Mouse (Mus musculus): ENCODE data around the gene Crybg1. TPM values are rescaled to one million over a fixed set of nuclear protein-coding genes. Genes with fewer than 3 reads are reported as not detected.
A peak's percentile ranks its signal among the peaks of the same experiment; 100 is the strongest.

The Crybg1 gene
- polyA plus RNA-seq, 1 experiment = 5.9 TPM

DNA sequence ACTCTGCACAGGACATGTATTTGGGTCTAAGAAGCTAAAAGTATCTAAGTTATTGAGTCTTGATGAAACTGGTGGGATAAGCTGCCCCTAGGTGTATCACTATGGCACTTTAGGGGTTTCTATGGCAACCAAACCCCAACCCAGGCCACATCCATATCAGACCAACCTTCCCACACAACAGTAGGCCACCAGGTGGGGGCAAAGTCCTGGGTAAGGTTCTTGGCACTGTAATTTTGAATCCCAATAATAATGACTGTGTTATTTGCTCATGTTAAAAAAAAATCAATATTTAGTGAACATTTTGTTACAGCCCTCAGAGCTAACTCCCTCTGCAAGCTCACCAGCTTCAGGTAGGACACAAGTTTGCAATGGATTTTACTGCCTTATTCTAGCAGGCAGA lies 38.2 kb downstream of the Crybg1 start:
- Histone ChIP-seq H3K4me3 (ENCODE audit: extremely low read depth, insufficient read depth, insufficient read length) (no peak overlapping the region), H3K36me3 (ENCODE audit: control insufficient read depth, insufficient read depth, low read length) (no peaks in the 10 kb centered on the region), H3K27me3 (ENCODE audit: control insufficient read depth, insufficient read depth, low read length) (0 out of 2 replicates have a peak, but pooled peaks cover 2% of the 10 kb centered on the region), H3K27ac (ENCODE audit: insufficient read depth, low read length) (no peak overlapping the region), H3K4me1 (ENCODE audit: control insufficient read depth, insufficient read depth, insufficient read length) (no peaks in the 10 kb centered on the region)
- TF ChIP-seq POLR2A (IDR thresholded peaks at IDR 0.05; ENCODE audit: low read depth, low read length) (no peak), CTCF (IDR thresholded peaks at IDR 0.05; ENCODE audit: extremely low read depth, insufficient read depth, insufficient read length, insufficient replicate concordance) (no peak)
- no peak for DNase-seq (ENCODE audit: low read depth in 1 of 2, low spot score in 2 of 2)

DNA sequence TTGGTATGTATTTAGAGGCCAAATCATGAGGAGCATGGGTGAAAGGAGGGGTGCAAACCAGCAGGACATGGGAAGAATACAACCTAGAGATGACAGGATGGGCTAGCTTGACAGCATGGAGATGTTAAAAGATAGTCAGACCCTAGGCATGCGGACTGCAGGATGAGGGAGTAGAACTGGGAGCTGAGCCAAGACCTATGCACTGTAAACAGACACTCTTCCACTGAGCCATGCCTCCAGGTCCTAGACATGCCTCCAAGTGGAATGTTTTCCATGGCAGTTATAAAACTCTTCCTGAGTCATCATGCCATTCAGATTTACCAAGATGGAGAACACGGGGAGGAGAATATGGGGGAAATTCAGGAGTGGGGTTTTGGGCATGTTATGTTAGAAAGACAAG lies 53.9 kb downstream of the Crybg1 start:
- H3K4me3 ChIP-seq (ENCODE audit: extremely low read depth, insufficient read depth, insufficient read length) = no peak overlapping the region
- no peak for DNase-seq (ENCODE audit: low read depth in 1 of 2, low spot score in 2 of 2)
- TF ChIP-seq POLR2A (IDR thresholded peaks at IDR 0.05; ENCODE audit: low read depth, low read length) (no peak), CTCF (IDR thresholded peaks at IDR 0.05; ENCODE audit: extremely low read depth, insufficient read depth, insufficient read length, insufficient replicate concordance) (no peak)

DNA sequence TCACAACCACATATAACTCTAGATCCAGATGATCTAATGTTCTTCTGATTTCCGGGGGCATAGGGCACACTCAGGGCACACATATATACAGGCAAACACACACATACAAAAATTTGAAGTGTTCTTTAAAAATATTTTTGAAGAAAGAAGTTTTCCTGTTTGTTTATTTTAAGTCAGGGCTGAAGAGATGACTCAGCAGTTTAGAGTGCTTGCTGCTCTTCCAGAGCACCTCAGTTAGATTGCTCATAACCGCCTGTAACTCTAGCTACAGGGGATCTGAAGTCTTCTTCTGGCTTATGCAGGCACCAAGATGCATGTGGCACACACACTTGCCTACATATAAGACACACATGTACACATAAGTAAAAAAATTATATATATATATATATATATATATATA lies 56.9 kb downstream of the Crybg1 start:
- Histone ChIP-seq H3K4me3 (ENCODE audit: extremely low read depth, insufficient read depth, insufficient read length) (no peak overlapping the region), H3K27me3 (ENCODE audit: control insufficient read depth, insufficient read depth, low read length) (no peaks in the 10 kb centered on the region), H3K27ac (ENCODE audit: insufficient read depth, low read length) (no peak overlapping the region), H3K4me1 (ENCODE audit: control insufficient read depth, insufficient read depth, insufficient read length) (no peaks in the 10 kb centered on the region), H3K36me3 (ENCODE audit: control insufficient read depth, insufficient read depth, low read length) (no peaks in the 10 kb centered on the region)
- no peak for DNase-seq (ENCODE audit: low read depth in 1 of 2, low spot score in 2 of 2)
- 88% methylated on average over 2 of the region's 2 CpGs for WGBS
- no peak for TF ChIP-seq CTCF (IDR thresholded peaks at IDR 0.05; ENCODE audit: extremely low read depth, insufficient read depth, insufficient read length, insufficient replicate concordance)
- no peak for TF ChIP-seq POLR2A (IDR thresholded peaks at IDR 0.05; ENCODE audit: low read depth, low read length)

More for the DNA sequence above, 53.9 kb downstream of the Crybg1 start:
- H3K4me1 ChIP-seq (ENCODE audit: control insufficient read depth, insufficient read depth, insufficient read length) = no peaks in the 10 kb centered on the region
- no peak overlapping the region for H3K27ac ChIP-seq (ENCODE audit: insufficient read depth, low read length)
- H3K27me3 ChIP-seq (ENCODE audit: control insufficient read depth, insufficient read depth, low read length) = no peaks in the 10 kb centered on the region
- no peaks in the 10 kb centered on the region for H3K36me3 ChIP-seq (ENCODE audit: control insufficient read depth, insufficient read depth, low read length)
- 81% methylated on average over 2 of the region's 2 CpGs for WGBS

DNA sequence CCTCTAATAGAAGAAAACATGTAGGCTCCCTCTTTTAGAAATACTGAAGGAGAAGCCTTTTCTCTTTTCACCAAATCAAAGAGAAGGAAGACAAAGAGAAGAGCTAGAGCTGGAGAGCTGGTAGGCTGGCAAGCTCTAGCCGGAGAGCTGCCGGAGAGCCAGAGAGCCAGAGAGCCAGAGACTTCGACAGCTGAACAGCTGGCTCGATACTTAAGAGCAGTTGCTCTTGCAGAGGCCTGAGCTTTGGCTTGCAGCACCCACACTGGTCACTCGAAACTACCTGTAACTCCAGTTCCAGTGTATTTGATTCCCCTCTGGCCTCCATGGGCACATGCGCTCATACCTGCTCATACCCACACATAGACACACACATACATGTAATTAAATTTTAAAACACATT lies 68.3 kb downstream of the Crybg1 start:
- Histone ChIP-seq H3K4me1 (ENCODE audit: control insufficient read depth, insufficient read depth, insufficient read length) (no peaks in the 10 kb centered on the region), H3K36me3 (ENCODE audit: control insufficient read depth, insufficient read depth, low read length) (no peaks in the 10 kb centered on the region), H3K4me3 (ENCODE audit: extremely low read depth, insufficient read depth, insufficient read length) (no peak overlapping the region), H3K27ac (ENCODE audit: insufficient read depth, low read length) (no peak overlapping the region), H3K27me3 (ENCODE audit: control insufficient read depth, insufficient read depth, low read length) (no peaks in the 10 kb centered on the region)
- TF ChIP-seq POLR2A (IDR thresholded peaks at IDR 0.05; ENCODE audit: low read depth, low read length) (no peak), CTCF (IDR thresholded peaks at IDR 0.05; ENCODE audit: extremely low read depth, insufficient read depth, insufficient read length, insufficient replicate concordance) (no peak)
- WGBS = 90% methylated on average over 6 of the region's 6 CpGs
- no peak for DNase-seq (ENCODE audit: low read depth in 1 of 2, low spot score in 2 of 2)

DNA sequence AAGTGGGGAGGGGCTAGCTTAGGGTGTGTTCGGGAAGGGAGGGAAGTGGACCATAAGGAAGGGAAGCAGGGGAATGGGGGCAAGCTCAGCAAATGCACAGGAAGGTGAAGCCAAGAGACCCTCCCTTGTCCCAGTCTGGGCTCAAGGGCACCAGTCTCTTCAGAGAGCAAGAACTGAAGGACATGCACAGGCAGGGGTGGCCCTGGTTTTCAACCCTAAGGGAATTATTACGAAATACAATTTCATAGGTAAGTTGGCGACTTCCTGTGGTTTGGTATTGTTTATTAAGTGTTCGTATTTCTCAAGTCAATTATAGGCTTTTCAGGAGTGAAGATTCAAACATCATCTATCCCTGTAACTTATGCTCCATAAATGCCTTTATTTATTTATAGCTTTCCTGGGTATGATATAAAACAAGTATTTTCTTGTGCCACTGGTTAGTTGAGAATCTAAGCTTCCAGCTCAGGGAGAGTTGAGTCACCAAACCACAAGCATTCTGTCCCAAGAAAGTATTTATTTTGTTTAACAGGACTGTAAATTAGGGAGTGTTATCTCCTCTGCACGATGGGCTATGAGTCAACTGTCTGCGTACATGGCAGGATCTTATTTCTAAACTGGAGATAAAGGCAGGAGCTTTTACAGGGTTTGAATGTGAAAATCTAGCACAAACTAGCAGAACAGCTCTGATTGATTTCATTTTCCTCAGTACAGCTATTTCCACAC lies 69.7 kb downstream of the Crybg1 start:
- H3K27me3 ChIP-seq (ENCODE audit: control insufficient read depth, insufficient read depth, low read length) = no peaks in the 10 kb centered on the region
- H3K4me1 ChIP-seq (ENCODE audit: control insufficient read depth, insufficient read depth, insufficient read length) = no peaks in the 10 kb centered on the region
- H3K4me3 ChIP-seq (ENCODE audit: extremely low read depth, insufficient read depth, insufficient read length) = no peak overlapping the region
- no peak overlapping the region for H3K27ac ChIP-seq (ENCODE audit: insufficient read depth, low read length)
- DNase-seq (ENCODE audit: low read depth in 1 of 2, low spot score in 2 of 2) = no peak
- WGBS = 41% methylated on average over 6 of the region's 6 CpGs
- H3K36me3 ChIP-seq (ENCODE audit: control insufficient read depth, insufficient read depth, low read length) = no peaks in the 10 kb centered on the region
- TF ChIP-seq POLR2A (IDR thresholded peaks at IDR 0.05; ENCODE audit: low read depth, low read length) (no peak), CTCF (IDR thresholded peaks at IDR 0.05; ENCODE audit: extremely low read depth, insufficient read depth, insufficient read length, insufficient replicate concordance) (no peak)

DNA sequence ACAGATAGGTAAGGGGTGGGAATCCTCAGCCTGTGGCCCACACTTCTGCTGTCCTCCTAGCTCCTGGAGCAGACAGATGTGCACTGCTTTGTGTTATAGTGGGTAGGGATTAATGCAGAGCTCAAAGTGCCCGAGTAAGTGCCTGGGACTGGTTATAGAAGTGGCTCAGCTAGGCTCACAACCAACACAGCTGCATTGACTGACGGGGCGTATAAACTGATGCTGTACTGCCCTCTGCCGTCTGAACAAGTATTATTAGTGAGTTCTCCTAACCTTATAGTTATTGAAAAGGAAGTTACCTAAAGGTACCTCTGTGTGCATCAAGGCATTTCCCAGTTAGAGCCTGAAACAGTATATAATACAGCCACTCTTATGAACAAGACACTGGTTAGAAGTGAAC lies 77.6 kb downstream of the Crybg1 start:
- TF ChIP-seq CTCF (IDR thresholded peaks at IDR 0.05; ENCODE audit: extremely low read depth, insufficient read depth, insufficient read length, insufficient replicate concordance) = peak; percentile 55; the same call in 1 of the 2 replicates
- no peak for TF ChIP-seq POLR2A (IDR thresholded peaks at IDR 0.05; ENCODE audit: low read depth, low read length)
- WGBS = under 1% methylated on average over 4 of the region's 4 CpGs
- Histone ChIP-seq H3K36me3 (ENCODE audit: control insufficient read depth, insufficient read depth, low read length) (no peaks in the 10 kb centered on the region), H3K4me1 (ENCODE audit: control insufficient read depth, insufficient read depth, insufficient read length) (peaks cover 8% of the 10 kb centered on the region; the same call in 1 of the 2 replicates), H3K27me3 (ENCODE audit: control insufficient read depth, insufficient read depth, low read length) (no peaks in the 10 kb centered on the region), H3K4me3 (ENCODE audit: extremely low read depth, insufficient read depth, insufficient read length) (no peak overlapping the region), H3K27ac (ENCODE audit: insufficient read depth, low read length) (no peak overlapping the region)
- DNase-seq (ENCODE audit: low read depth in 1 of 2, low spot score in 2 of 2) = peak; percentile 66 to 73

DNA sequence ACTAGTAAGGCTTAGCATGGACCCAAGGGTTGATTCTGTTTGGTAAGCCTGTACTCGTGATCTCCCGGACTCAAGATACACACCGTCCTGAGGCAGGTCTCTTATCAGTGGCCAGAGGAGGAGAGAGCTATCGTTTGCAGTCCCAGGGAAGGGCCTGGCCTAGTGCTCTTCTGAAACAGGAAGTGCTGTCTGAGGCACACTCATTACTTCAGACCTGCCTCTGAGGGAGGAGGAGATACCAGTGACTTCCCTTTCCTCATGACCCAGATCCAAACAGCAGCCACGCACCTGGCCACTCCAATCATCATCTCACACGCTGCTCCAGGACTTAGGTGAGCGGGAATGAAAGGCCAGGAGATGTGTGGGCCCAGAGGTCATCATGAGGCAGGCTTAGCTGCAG lies 79.5 kb downstream of the Crybg1 start:
- H3K4me3 ChIP-seq (ENCODE audit: extremely low read depth, insufficient read depth, insufficient read length) = no peak overlapping the region
- DNase-seq (ENCODE audit: low read depth in 1 of 2, low spot score in 2 of 2) = peak; percentile 24 to 31
- TF ChIP-seq POLR2A (IDR thresholded peaks at IDR 0.05; ENCODE audit: low read depth, low read length) (no peak), CTCF (IDR thresholded peaks at IDR 0.05; ENCODE audit: extremely low read depth, insufficient read depth, insufficient read length, insufficient replicate concordance) (no peak)
- peak overlapping the region; percentile 53 for H3K27ac ChIP-seq (ENCODE audit: insufficient read depth, low read length)
- peaks cover 8% of the 10 kb centered on the region; the same call in 1 of the 2 replicates for H3K4me1 ChIP-seq (ENCODE audit: control insufficient read depth, insufficient read depth, insufficient read length)
- H3K36me3 ChIP-seq (ENCODE audit: control insufficient read depth, insufficient read depth, low read length) = no peaks in the 10 kb centered on the region
- no peaks in the 10 kb centered on the region for H3K27me3 ChIP-seq (ENCODE audit: control insufficient read depth, insufficient read depth, low read length)
- 53% methylated on average over 7 of the region's 7 CpGs for WGBS

Data from spleen, adult 2 months (tissue).